Mouse (Mus musculus): Measurements from ENCODE around the gene Cnn2. TPM values are rescaled to one million over a fixed set of nuclear protein-coding genes. Genes with fewer than 3 reads are reported as not detected.

Gene Cnn2
- polyA plus RNA-seq, 1 experiment from 2014 or later = 160 TPM

GRCm38 (mm10) chr10:79989272-79989786 is 945 bp downstream of the Cnn2 start:
- H3K36me3 ChIP-seq (ENCODE audit: control insufficient read depth, insufficient read depth, low read length) = no peaks in the 10 kb centered on the region
- 39% methylated on average over 8 of the region's 8 CpGs for WGBS
- no peak for ATAC-seq (replicated peaks; ENCODE audit: low FRiP score)
- peak overlapping the region; percentile 39 for H3K4me3 ChIP-seq (ENCODE audit: low read depth, low read length)
- peaks cover 8% of the 10 kb centered on the region; the same call in 1 of the 2 replicates for H3K4me1 ChIP-seq (replicated peaks; ENCODE audit: control insufficient read depth, insufficient read depth, low read length)
- H3K9ac ChIP-seq (ENCODE audit: low read length) = no peak overlapping the region
- H3K4me2 ChIP-seq (ENCODE audit: low read depth, low read length, severe bottlenecking) = peak overlapping the region; percentile 51; the same call in 1 of the 2 replicates
- H3K9me3 ChIP-seq (ENCODE audit: control insufficient read depth, low read length) = peaks cover 4% of the 10 kb centered on the region; the same call in 1 of the 2 replicates
- H3K27ac ChIP-seq (ENCODE audit: low read depth, low read length) = no peak overlapping the region
- no peak for DNase-seq (ENCODE audit: low spot score)
- peaks cover 30% of the 10 kb centered on the region for H3K27me3 ChIP-seq (ENCODE audit: control insufficient read depth, insufficient read depth, low read length)

DNA sequence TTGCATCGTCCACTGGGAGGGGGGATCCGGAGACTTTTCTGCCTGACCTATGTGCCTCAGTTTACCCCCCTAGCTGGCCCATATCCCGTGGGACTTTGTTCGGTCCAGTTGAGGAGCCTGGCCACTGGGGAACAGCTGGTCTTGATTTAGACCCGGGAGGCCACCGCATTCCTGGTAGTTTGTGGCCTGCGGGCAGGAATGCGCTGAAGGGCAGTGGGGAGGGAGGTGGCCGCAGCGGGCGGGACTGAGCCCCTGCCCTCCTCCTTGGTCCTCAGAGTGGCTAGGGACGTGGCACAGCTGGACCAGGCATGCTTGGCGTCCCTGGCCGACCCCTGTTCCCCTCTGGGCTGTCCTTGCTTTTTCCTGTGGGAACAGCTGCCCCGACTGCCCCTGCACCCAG is 1.5 kb downstream of the Cnn2 start:
- Histone ChIP-seq H3K9me3 (ENCODE audit: control insufficient read depth, low read length) (peaks cover 4% of the 10 kb centered on the region; the same call in 1 of the 2 replicates), H3K4me2 (ENCODE audit: low read depth, low read length, severe bottlenecking) (no peak overlapping the region; the same call in 1 of the 2 replicates), H3K4me3 (ENCODE audit: low read depth, low read length) (peak overlapping the region; percentile 39; the same call in 1 of the 2 replicates), H3K27ac (ENCODE audit: low read depth, low read length) (no peak overlapping the region), H3K9ac (ENCODE audit: low read length) (no peak overlapping the region), H3K36me3 (ENCODE audit: control insufficient read depth, insufficient read depth, low read length) (no peaks in the 10 kb centered on the region), H3K27me3 (ENCODE audit: control insufficient read depth, insufficient read depth, low read length) (peaks cover 30% of the 10 kb centered on the region), H3K4me1 (replicated peaks; ENCODE audit: control insufficient read depth, insufficient read depth, low read length) (peaks cover 8% of the 10 kb centered on the region; the same call in 1 of the 2 replicates)
- ATAC-seq (replicated peaks; ENCODE audit: low FRiP score) (no peak), DNase-seq (ENCODE audit: low spot score) (peak; percentile 72)
- 9% methylated on average over 14 of the region's 15 CpGs for WGBS

GRCm38 (mm10) chr10:79991099-79991498 is 2.7 kb downstream of the Cnn2 start:
- peaks cover 30% of the 10 kb centered on the region for H3K27me3 ChIP-seq (ENCODE audit: control insufficient read depth, insufficient read depth, low read length)
- H3K9me3 ChIP-seq (ENCODE audit: control insufficient read depth, low read length) = peaks cover 4% of the 10 kb centered on the region; the same call in 1 of the 2 replicates
- 61% methylated on average over 12 of the region's 12 CpGs for WGBS
- no peak overlapping the region for H3K4me2 ChIP-seq (ENCODE audit: low read depth, low read length, severe bottlenecking)
- no peak overlapping the region for H3K9ac ChIP-seq (ENCODE audit: low read length)
- H3K4me1 ChIP-seq (replicated peaks; ENCODE audit: control insufficient read depth, insufficient read depth, low read length) = peaks cover 6% of the 10 kb centered on the region; the same call in 1 of the 2 replicates
- H3K27ac ChIP-seq (ENCODE audit: low read depth, low read length) = no peak overlapping the region
- H3K36me3 ChIP-seq (ENCODE audit: control insufficient read depth, insufficient read depth, low read length) = no peaks in the 10 kb centered on the region
- no peak for ATAC-seq (replicated peaks; ENCODE audit: low FRiP score)
- no peak overlapping the region for H3K4me3 ChIP-seq (ENCODE audit: low read depth, low read length)
- DNase-seq (ENCODE audit: low spot score) = no peak

GRCm38 (mm10) chr10:79991548-79991947 is 3.2 kb downstream of the Cnn2 start:
- DNase-seq (ENCODE audit: low spot score) = no peak
- no peaks in the 10 kb centered on the region for H3K36me3 ChIP-seq (ENCODE audit: control insufficient read depth, insufficient read depth, low read length)
- peaks cover 30% of the 10 kb centered on the region for H3K27me3 ChIP-seq (ENCODE audit: control insufficient read depth, insufficient read depth, low read length)
- H3K4me3 ChIP-seq (ENCODE audit: low read depth, low read length) = no peak overlapping the region
- 87% methylated on average over 6 of the region's 6 CpGs for WGBS
- no peak overlapping the region for H3K9ac ChIP-seq (ENCODE audit: low read length)
- peaks cover 4% of the 10 kb centered on the region; the same call in 1 of the 2 replicates for H3K9me3 ChIP-seq (ENCODE audit: control insufficient read depth, low read length)
- H3K4me1 ChIP-seq (replicated peaks; ENCODE audit: control insufficient read depth, insufficient read depth, low read length) = peaks cover 4% of the 10 kb centered on the region; the same call in 1 of the 2 replicates
- no peak overlapping the region for H3K4me2 ChIP-seq (ENCODE audit: low read depth, low read length, severe bottlenecking)
- H3K27ac ChIP-seq (ENCODE audit: low read depth, low read length) = no peak overlapping the region
- ATAC-seq (replicated peaks; ENCODE audit: low FRiP score) = no peak

- Histone ChIP-seq H3K9ac (ENCODE audit: low read length) (no peak overlapping the region), H3K27ac (ENCODE audit: low read depth, low read length) (no peak overlapping the region), H3K36me3 (ENCODE audit: control insufficient read depth, insufficient read depth, low read length) (no peaks in the 10 kb centered on the region), H3K4me2 (ENCODE audit: low read depth, low read length, severe bottlenecking) (no peak overlapping the region), H3K9me3 (ENCODE audit: control insufficient read depth, low read length) (peaks cover 4% of the 10 kb centered on the region; the same call in 1 of the 2 replicates), H3K27me3 (ENCODE audit: control insufficient read depth, insufficient read depth, low read length) (peaks cover 7% of the 10 kb centered on the region), H3K4me3 (ENCODE audit: low read depth, low read length) (no peak overlapping the region), H3K4me1 (replicated peaks; ENCODE audit: control insufficient read depth, insufficient read depth, low read length) (peaks cover 7% of the 10 kb centered on the region; the same call in 1 of the 2 replicates)
- 91% methylated on average over 16 of the region's 16 CpGs for WGBS
- ATAC-seq (replicated peaks; ENCODE audit: low FRiP score) (no peak), DNase-seq (ENCODE audit: low spot score) (no peak)
Observed at GRCm38 (mm10) chr10:79994397-79995115, 6.2 kb downstream of the Cnn2 start.

DNA sequence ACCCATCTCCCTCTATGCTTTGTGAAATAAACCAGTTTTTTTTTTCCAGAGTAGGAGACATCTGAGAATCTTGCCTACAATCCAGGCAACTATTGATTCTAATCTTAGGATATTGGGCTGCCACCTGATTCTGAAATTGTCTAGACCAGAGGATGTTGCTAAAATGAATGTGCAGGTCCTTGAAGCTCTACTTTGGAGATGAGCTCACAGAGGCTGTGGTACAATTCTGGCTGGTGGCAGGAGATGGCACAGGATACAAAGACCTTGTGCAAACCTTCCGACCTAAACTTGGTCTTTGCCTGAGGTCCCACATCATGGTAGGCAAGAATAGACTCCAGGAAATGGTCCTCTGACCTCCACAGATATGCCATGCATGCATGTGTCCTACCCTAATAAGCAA is 7.3 kb downstream of the Cnn2 start:
- peaks cover 2% of the 10 kb centered on the region for H3K27me3 ChIP-seq (ENCODE audit: control insufficient read depth, insufficient read depth, low read length)
- no peak overlapping the region for H3K4me3 ChIP-seq (ENCODE audit: low read depth, low read length)
- ATAC-seq (replicated peaks; ENCODE audit: low FRiP score) (no peak), DNase-seq (ENCODE audit: low spot score) (no peak)
- no peaks in the 10 kb centered on the region for H3K36me3 ChIP-seq (ENCODE audit: control insufficient read depth, insufficient read depth, low read length)
- WGBS = 82% methylated on average over 1 of the region's 1 CpGs
- no peak overlapping the region for H3K4me2 ChIP-seq (ENCODE audit: low read depth, low read length, severe bottlenecking)
- H3K9ac ChIP-seq (ENCODE audit: low read length) = no peak overlapping the region
- H3K27ac ChIP-seq (ENCODE audit: low read depth, low read length) = no peak overlapping the region
- peaks cover 4% of the 10 kb centered on the region; the same call in 1 of the 2 replicates for H3K9me3 ChIP-seq (ENCODE audit: control insufficient read depth, low read length)
- peaks cover 7% of the 10 kb centered on the region; the same call in 1 of the 2 replicates for H3K4me1 ChIP-seq (replicated peaks; ENCODE audit: control insufficient read depth, insufficient read depth, low read length)

GRCm38 (mm10) chr10:79996272-79997033 is 8.1 kb downstream of the Cnn2 start, which contains the start of gene Abca7:
Abca7 (plus strand) TSS chr10:79996494.
- Histone ChIP-seq H3K36me3 (ENCODE audit: control insufficient read depth, insufficient read depth, low read length) (no peaks in the 10 kb centered on the region), H3K9me3 (ENCODE audit: control insufficient read depth, low read length) (peaks cover 2% of the 10 kb centered on the region; the same call in 1 of the 2 replicates), H3K27ac (ENCODE audit: low read depth, low read length) (peak within 1 kb of the TSS; percentile 5; the same call in 1 of the 2 replicates), H3K4me3 (ENCODE audit: low read depth, low read length) (peak within 1 kb of the TSS; percentile 42), H3K4me2 (ENCODE audit: low read depth, low read length, severe bottlenecking) (peak within 1 kb of the TSS; percentile 67), H3K9ac (ENCODE audit: low read length) (peak within 1 kb of the TSS; percentile 49), H3K4me1 (replicated peaks; ENCODE audit: control insufficient read depth, insufficient read depth, low read length) (peaks cover 7% of the 10 kb centered on the region; the same call in 1 of the 2 replicates), H3K27me3 (ENCODE audit: control insufficient read depth, insufficient read depth, low read length) (peaks cover 2% of the 10 kb centered on the region)
- DNase-seq (ENCODE audit: low spot score) (peak; percentile 97), ATAC-seq (replicated peaks; ENCODE audit: low FRiP score) (peak; percentile 87)
- 0% methylated on average over 34 of the region's 34 CpGs for WGBS

DNA sequence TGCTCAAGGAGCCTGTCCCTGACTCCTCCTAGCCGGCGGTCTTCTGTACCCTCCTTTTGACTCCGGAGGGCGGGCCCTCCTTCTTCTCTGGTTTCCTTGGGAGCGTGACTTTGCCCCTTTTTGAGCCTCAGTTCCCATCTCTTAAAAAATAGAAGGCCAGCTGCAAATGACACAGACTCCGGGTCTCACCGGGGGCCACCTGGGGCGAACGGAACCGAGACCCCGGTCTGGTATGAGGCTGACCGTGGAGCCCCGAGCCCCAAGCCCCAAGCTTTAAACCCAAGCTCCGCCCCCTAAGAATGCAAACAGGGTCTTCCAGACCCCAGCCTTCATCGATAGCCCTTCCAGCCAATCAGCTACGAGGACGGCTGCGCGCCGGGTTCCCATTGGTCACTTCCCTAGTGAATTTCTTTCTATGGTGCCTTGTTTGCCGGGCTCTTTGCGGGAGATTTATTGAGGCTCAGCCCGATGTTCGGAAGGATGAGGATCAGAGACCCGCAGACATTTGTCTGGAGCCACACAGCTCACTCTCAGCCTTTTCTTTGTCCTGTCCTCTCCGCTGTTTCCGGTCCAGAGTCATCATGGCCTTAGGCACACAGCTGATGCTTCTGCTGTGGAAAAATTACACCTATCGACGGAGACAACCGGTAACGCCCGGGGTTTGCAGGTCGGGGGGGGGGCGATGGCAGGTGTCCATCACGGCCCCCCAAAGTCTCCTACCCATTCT is 8.8 kb downstream of the Cnn2 start:
- ATAC-seq (replicated peaks; ENCODE audit: low FRiP score) (peak; percentile 82), DNase-seq (ENCODE audit: low spot score) (peak; percentile 91)
- H3K36me3 ChIP-seq (ENCODE audit: control insufficient read depth, insufficient read depth, low read length) = no peaks in the 10 kb centered on the region
- H3K9ac ChIP-seq (ENCODE audit: low read length) = peak overlapping the region; percentile 49
- H3K4me1 ChIP-seq (replicated peaks; ENCODE audit: control insufficient read depth, insufficient read depth, low read length) = peaks cover 7% of the 10 kb centered on the region; the same call in 1 of the 2 replicates
- peak overlapping the region; percentile 5; the same call in 1 of the 2 replicates for H3K27ac ChIP-seq (ENCODE audit: low read depth, low read length)
- peak overlapping the region; percentile 42 for H3K4me3 ChIP-seq (ENCODE audit: low read depth, low read length)
- peak overlapping the region; percentile 67 for H3K4me2 ChIP-seq (ENCODE audit: low read depth, low read length, severe bottlenecking)
- peaks cover 5% of the 10 kb centered on the region for H3K27me3 ChIP-seq (ENCODE audit: control insufficient read depth, insufficient read depth, low read length)
- under 1% methylated on average over 35 of the region's 35 CpGs for WGBS
- H3K9me3 ChIP-seq (ENCODE audit: control insufficient read depth, low read length) = no peaks in the 10 kb centered on the region
